Mouse (Mus musculus): Measurements from ENCODE around the gene Noa1. TPM values are rescaled to one million over a fixed set of nuclear protein-coding genes. Genes with fewer than 3 reads are reported as not detected.

Gene Noa1
- polyA plus RNA-seq (2014; fragmentation: Illumina TruSeq; extraction: RNeasy Lipid Tissue Mini Kit (QIAGEN cat#74804); ENCODE audit: low read depth, low replicate concordance), result 20.6 TPM

GRCm38 (mm10) chr5:77309924-77310772 is at the start of gene Noa1, which contains the start of gene Polr2b:
Gene Noa1 (minus strand): TSS chr5:77310084.
Gene Polr2b (plus strand): TSS chr5:77310147.

GRCm38 (mm10) chr5:77265081-77265670 is 44.7 kb downstream of the Noa1 start, which contains the start of gene Rest:
Gene Rest (plus strand): TSS chr5:77265491.

Other genes starting within 250 kb of the Noa1 start
- gene Hopx, start 195.0 kb downstream of the Noa1 start, polyA plus RNA-seq (2014; fragmentation: Illumina TruSeq; extraction: RNeasy Lipid Tissue Mini Kit (QIAGEN cat#74804); ENCODE audit: low read depth, low replicate concordance), result 8.4 TPM
- not detected for gene Spink2, start 98.6 kb downstream of the Noa1 start, polyA plus RNA-seq (2014; fragmentation: Illumina TruSeq; extraction: RNeasy Lipid Tissue Mini Kit (QIAGEN cat#74804); ENCODE audit: low read depth, low replicate concordance)
- 17.9 TPM for gene Rest, start 44.6 kb downstream of the Noa1 start, polyA plus RNA-seq (2014; fragmentation: Illumina TruSeq; extraction: RNeasy Lipid Tissue Mini Kit (QIAGEN cat#74804); ENCODE audit: low read depth, low replicate concordance)
- 77.7 TPM for gene Polr2b, start 63 bp upstream of the Noa1 start, polyA plus RNA-seq (2014; fragmentation: Illumina TruSeq; extraction: RNeasy Lipid Tissue Mini Kit (QIAGEN cat#74804); ENCODE audit: low read depth, low replicate concordance)
- 1,594 TPM for gene Igfbp7, start 98.0 kb upstream of the Noa1 start, polyA plus RNA-seq (2014; fragmentation: Illumina TruSeq; extraction: RNeasy Lipid Tissue Mini Kit (QIAGEN cat#74804); ENCODE audit: low read depth, low replicate concordance)

Data from kidney, adult 10 weeks (tissue).